Mouse (Mus musculus): ENCODE data around the gene Zfp609. TPM values are rescaled to one million over a fixed set of nuclear protein-coding genes. Genes with fewer than 3 reads are reported as not detected.
A peak's percentile ranks its signal among the peaks of the same experiment; 100 is the strongest.

Zfp609 gene
- polyA plus RNA-seq (2016; fragmentation: Nextera tagmentation; extraction: Ambion mirVana) = 6.9 and 7.0 TPM in 2 replicates

DNA sequence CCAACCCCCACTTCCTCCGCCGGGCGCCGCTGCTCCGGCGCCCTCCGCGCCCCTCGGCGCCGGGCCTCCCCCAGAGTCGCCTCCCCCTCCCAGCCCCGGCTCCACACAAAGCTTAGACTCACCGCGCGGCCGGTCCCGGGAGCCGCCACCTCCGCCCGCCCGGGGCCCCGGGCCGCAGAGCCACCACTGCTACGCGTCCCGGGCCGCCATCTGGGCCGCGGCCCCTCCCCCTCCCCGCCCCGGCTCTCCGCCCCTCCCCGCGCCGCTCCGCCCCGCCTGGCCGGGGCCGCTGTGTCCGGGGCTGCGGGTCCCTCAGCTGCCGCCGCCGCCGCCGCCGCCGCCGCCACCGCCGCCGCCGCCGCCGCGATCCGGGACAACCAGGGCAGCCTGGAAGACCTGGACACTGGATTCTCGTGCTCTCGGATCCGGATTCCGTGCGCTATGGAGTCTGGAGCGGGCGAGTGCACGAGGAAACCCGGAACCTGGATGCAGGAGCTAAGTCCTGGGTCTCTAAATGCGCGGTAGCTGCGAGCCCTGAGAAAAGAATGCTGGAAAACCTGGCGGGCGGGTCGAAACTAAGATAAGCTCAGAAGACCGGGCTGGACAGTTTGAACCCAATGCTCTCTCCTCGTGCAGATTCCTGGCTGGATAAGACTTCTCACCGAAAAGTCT, at the start of gene Zfp609:
TSS of gene Zfp609 (minus strand) at position 221 of the 672 bp plus-strand sequence.
- no peaks in the 10 kb centered on the region for H3K9me3 ChIP-seq
- no peaks in the 10 kb centered on the region for H3K36me3 ChIP-seq (replicated peaks)
- peak within 1 kb of the TSS; percentile 99 for H3K27ac ChIP-seq (replicated peaks)
- H3K4me1 ChIP-seq = peaks cover 47% of the 10 kb centered on the region
- no peaks in the 10 kb centered on the region for H3K27me3 ChIP-seq (replicated peaks; ENCODE audit: low read depth, poor library complexity, severe bottlenecking)
- WGBS = under 1% methylated on average over 74 of the region's 76 CpGs
- peak; percentile 95 for DNase-seq (ENCODE audit: low spot score)
- peak within 1 kb of the TSS; percentile 92 for H3K4me3 ChIP-seq

DNA sequence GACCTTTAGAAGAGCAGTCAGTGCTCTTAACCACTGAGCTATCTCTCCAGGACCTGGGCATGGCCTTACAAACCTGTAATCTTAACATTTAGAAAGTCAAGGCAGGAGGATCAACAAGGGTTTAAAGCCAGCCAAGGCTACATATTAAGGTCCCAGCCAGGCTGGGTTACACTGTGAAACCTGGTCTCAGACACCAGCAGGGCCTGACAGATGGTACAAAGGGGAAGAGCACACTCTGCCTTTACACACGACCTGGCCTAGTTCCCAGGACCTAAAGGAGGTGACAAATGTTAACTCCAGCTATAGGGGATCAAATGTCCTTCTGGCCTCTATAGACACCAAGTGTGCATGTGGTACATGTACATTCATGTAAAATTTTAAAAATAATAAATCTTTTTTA, 32.3 kb upstream of the Zfp609 start:
- H3K27me3 ChIP-seq (replicated peaks; ENCODE audit: low read depth, poor library complexity, severe bottlenecking) = no peaks in the 10 kb centered on the region
- no peaks in the 10 kb centered on the region for H3K9me3 ChIP-seq
- DNase-seq (ENCODE audit: low spot score) = no peak
- H3K4me3 ChIP-seq = no peak overlapping the region
- no peak overlapping the region for H3K27ac ChIP-seq (replicated peaks)
- WGBS = 67% methylated on average over 1 of the region's 1 CpGs
- H3K36me3 ChIP-seq (replicated peaks) = peaks cover 81% of the 10 kb centered on the region
- no peaks in the 10 kb centered on the region for H3K4me1 ChIP-seq

DNA sequence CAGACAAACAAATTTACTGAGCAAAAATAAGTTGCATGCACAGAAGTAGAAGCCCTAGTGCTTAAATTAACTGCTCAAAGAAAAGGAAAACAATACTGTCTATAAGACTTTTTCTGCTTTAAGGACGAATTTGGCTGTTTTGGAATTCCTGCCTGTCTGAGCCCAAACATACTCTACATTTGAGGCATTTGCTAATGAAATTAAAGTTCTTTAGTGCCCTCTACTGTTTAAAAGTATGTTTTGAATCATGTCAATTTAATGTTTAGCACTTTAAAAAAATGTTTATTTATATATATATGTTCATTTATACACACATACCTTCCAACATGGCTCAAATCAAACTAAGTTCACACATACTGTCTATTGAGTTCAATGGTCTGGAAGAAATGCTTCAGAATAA, 22.8 kb upstream of the Zfp609 start:
- Histone ChIP-seq H3K27ac (replicated peaks) (no peak overlapping the region), H3K4me1 (no peaks in the 10 kb centered on the region), H3K27me3 (replicated peaks; ENCODE audit: low read depth, poor library complexity, severe bottlenecking) (no peaks in the 10 kb centered on the region), H3K9me3 (no peaks in the 10 kb centered on the region), H3K36me3 (replicated peaks) (peaks cover 49% of the 10 kb centered on the region), H3K4me3 (no peak overlapping the region)
- DNase-seq (ENCODE audit: low spot score) = no peak
- WGBS = 40% methylated on average over 1 of the region's 1 CpGs

DNA sequence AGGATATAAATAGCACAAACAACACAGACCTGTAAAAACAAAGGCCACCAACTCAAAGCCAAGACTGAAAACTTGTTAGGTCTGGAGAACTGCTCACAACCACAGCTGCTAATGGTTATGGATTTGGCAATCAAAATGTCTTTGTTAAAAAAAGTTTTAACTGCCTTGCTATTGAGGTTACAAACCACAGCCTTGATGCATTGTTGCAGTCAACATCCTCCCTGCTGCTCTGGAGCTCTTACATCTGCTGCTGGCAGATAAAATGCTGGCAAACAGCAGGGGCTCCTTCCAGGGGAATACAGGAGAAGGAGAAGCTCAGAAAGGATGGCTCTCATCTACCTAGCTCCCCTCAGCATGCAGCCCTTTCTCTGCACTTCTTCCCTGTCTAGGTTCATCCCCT, 20.8 kb upstream of the Zfp609 start:
- Histone ChIP-seq H3K9me3 (no peaks in the 10 kb centered on the region), H3K36me3 (replicated peaks) (peaks cover 32% of the 10 kb centered on the region), H3K27ac (replicated peaks) (no peak overlapping the region), H3K27me3 (replicated peaks; ENCODE audit: low read depth, poor library complexity, severe bottlenecking) (no peaks in the 10 kb centered on the region), H3K4me3 (no peak overlapping the region), H3K4me1 (no peaks in the 10 kb centered on the region)
- DNase-seq (ENCODE audit: low spot score) = no peak

DNA sequence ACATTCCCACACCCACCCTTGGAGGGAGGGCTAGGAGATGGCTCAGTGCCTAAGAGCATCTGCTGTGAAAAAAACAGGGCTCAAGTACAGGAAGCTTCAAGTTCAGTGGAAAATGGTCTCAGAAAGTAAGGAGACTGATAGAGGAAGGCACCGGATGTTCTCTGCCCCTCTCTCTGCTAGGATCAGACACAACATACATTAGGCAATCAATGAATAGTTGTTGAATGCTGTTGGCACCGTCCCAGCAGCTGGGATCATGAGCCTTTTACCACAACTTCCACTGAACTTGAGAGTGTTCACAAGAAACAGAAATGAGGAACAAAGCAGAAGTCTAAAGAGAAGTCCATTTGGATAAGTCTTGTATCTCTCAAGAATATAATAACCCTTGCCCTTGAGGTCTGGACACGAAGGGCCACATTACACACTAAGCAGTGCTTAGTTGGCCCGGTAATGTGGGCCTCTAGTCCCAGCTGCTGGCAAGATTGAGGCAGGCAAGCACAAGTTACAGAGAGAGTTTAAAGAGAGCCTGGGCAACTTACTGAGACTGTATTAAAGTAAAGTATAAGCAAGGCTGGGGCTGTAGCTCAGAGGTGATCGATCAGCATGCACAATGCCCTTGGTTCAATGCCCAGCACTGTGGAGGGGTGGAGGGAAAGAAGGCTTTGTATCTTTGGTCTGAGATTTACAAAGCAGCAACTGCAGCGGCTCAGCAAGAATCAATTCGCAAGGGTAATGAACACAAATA, 17.2 kb upstream of the Zfp609 start:
- H3K27ac ChIP-seq (replicated peaks) = no peak overlapping the region
- DNase-seq (ENCODE audit: low spot score) = no peak
- no peaks in the 10 kb centered on the region for H3K4me1 ChIP-seq
- H3K9me3 ChIP-seq = no peaks in the 10 kb centered on the region
- no peak overlapping the region for H3K4me3 ChIP-seq
- H3K27me3 ChIP-seq (replicated peaks; ENCODE audit: low read depth, poor library complexity, severe bottlenecking) = no peaks in the 10 kb centered on the region
- peaks cover 22% of the 10 kb centered on the region; the same call in 1 of the 2 replicates for H3K36me3 ChIP-seq (replicated peaks)
- 83% methylated on average over 7 of the region's 7 CpGs for WGBS

DNA sequence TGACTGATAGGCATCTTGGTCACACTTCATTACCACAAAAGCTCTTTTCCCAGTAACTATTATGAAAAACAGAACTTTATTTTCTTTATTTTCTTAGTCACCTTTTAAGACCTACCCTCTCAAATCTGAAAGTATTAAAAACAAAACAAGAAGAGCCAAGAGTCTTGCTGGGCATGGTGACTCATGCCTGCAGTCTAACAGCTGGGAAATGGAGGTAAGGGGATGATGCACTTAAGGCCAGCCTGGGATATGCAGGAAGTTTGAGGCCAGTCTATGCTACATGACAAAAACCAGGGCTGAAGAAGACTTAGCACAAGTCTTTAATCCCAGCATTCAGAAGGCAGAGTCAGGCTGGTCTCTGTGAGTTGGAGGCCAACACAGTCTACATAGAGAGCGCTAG, 12.5 kb upstream of the Zfp609 start:
- Histone ChIP-seq H3K27ac (replicated peaks) (no peak overlapping the region), H3K9me3 (no peaks in the 10 kb centered on the region), H3K27me3 (replicated peaks; ENCODE audit: low read depth, poor library complexity, severe bottlenecking) (no peaks in the 10 kb centered on the region), H3K4me1 (peaks cover 4% of the 10 kb centered on the region; the same call in 1 of the 2 replicates), H3K4me3 (no peak overlapping the region), H3K36me3 (replicated peaks) (peaks cover 34% of the 10 kb centered on the region)
- no peak for DNase-seq (ENCODE audit: low spot score)
- whole genome bisulfite sequencing = 93% methylated on average over 1 of the region's 1 CpGs

DNA sequence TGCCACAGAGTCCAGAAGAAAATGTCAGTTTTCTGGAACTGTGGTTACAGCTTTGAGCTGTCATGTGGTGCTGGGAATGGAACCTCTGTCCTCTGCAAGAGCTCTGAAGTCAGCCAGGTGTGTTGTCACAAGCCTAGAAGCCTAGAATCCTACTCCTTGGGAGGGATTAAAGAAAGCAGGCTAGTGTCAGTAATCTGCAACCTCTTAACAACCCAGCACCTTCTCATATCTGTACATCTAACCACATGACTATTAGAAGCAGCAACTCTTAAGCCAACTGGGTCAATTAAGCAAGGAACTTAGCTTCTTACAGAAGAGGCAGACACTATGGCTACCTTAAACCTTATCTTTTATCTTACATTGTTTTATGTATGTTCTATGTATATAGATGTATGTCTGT, 9.6 kb upstream of the Zfp609 start:
- DNase-seq (ENCODE audit: low spot score) = no peak
- peaks cover 5% of the 10 kb centered on the region for H3K4me1 ChIP-seq
- peaks cover 38% of the 10 kb centered on the region for H3K36me3 ChIP-seq (replicated peaks)
- H3K27me3 ChIP-seq (replicated peaks; ENCODE audit: low read depth, poor library complexity, severe bottlenecking) = no peaks in the 10 kb centered on the region
- H3K9me3 ChIP-seq = no peaks in the 10 kb centered on the region
- H3K4me3 ChIP-seq = no peak overlapping the region
- no peak overlapping the region for H3K27ac ChIP-seq (replicated peaks)

DNA sequence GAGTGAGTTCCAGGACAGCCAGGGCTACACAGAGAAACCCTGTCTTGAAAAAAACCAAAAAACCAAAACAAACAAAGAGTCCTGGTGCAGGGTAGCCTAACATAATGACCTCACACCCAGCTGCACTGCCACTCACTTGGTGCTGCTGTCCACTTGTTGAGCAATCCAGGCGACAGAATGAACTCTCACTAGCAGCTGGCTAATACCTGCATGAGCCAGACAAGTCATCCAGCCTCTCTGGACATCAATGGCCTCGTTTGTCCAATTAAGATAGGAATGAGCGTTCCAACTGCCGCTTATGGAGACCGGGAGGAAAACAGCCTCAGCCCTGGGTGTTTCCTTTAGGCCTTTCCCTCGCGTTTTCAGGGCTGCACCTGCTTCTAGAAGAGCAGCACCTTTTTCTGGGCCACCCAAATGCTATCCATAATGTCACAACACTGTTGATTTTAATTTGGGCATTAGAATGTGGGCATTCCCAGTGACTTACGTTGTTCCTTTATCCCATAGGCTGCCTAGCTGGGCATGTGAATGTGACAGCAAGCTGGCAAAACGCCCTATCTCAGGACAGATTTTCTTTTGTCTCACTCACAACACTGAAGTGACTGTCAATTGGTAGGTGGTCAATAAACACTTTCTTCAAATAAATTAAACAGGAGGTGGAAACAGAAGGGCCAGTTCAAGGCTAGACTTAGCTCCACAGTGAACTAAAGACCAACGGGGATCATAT, 7.4 kb upstream of the Zfp609 start:
- H3K4me1 ChIP-seq = peaks cover 8% of the 10 kb centered on the region
- no peak overlapping the region for H3K27ac ChIP-seq (replicated peaks)

DNA sequence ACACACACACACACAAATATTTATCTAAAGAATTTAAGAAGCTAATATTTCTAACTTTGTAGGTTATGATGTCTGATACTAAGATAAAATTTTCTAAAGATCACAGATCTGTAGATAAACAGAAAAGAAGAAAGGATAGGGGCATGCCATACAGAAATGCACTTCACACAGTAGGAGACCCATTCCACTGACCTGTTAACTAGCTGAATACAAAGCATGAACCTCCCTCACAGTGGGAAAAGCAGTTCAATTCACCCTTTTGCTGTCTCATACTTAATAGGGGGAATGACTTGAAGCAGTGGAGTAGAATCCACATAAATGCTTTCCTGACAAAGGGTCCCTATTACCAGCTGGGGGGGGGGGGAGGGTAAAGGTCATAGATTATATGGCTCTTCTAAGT, 6.3 kb upstream of the Zfp609 start:
- peaks cover 27% of the 10 kb centered on the region for H3K36me3 ChIP-seq (replicated peaks)
- peaks cover 11% of the 10 kb centered on the region for H3K4me1 ChIP-seq
- DNase-seq (ENCODE audit: low spot score) = no peak
- no peaks in the 10 kb centered on the region for H3K27me3 ChIP-seq (replicated peaks; ENCODE audit: low read depth, poor library complexity, severe bottlenecking)
- no peak overlapping the region; the same call in 1 of the 2 replicates for H3K27ac ChIP-seq (replicated peaks)
- H3K4me3 ChIP-seq = no peak overlapping the region
- H3K9me3 ChIP-seq = no peaks in the 10 kb centered on the region

More for the DNA sequence above, 7.4 kb upstream of the Zfp609 start:
- H3K36me3 ChIP-seq (replicated peaks) = peaks cover 34% of the 10 kb centered on the region
- no peak overlapping the region for H3K4me3 ChIP-seq
- no peaks in the 10 kb centered on the region for H3K9me3 ChIP-seq
- DNase-seq (ENCODE audit: low spot score) = no peak
- H3K27me3 ChIP-seq (replicated peaks; ENCODE audit: low read depth, poor library complexity, severe bottlenecking) = no peaks in the 10 kb centered on the region
- 81% methylated on average over 10 of the region's 10 CpGs for WGBS

DNA sequence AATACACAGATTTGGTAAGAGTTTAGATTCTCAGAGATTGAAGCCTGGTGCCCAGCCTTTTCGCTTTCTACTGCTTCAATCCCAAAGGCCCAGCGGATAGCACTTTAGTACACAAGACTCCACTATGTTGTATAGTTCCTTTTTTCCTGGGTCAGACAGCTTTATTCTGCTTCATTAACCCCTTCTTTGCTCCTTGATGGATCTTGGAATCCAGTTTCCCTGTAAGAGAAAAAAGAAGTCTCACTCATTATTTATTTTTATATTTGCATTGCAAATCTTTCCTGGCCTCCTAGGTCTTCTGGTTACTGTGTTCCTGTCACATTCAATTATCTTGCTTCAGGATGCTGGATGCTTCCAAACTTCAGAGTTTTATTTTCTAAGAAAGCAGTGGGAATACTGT, 5.9 kb upstream of the Zfp609 start:
- WGBS = 66% methylated on average over 2 of the region's 2 CpGs
- H3K4me1 ChIP-seq = peaks cover 13% of the 10 kb centered on the region
- no peaks in the 10 kb centered on the region for H3K9me3 ChIP-seq
- no peak for DNase-seq (ENCODE audit: low spot score)
- peaks cover 23% of the 10 kb centered on the region for H3K36me3 ChIP-seq (replicated peaks)
- H3K27ac ChIP-seq (replicated peaks) = no peak overlapping the region
- no peaks in the 10 kb centered on the region for H3K27me3 ChIP-seq (replicated peaks; ENCODE audit: low read depth, poor library complexity, severe bottlenecking)
- no peak overlapping the region for H3K4me3 ChIP-seq

DNA sequence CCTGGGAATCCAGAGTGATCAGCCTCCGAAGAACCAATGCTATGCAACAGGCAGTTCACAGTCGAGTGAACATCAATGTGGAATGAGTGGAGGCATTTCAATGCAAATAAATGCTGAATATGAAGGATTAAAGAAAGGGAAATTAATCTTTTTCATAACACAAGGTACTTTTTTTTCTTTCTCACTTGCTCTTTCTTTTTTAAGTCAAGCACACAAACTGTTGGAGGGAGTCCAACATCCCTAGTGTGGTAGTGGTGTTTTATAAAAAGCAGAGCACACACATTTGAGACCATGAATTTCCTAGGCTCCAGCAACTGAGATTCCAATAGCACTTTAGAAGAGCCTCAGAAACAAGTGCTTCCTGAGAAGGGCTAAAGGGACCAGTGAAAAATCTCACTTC, 4.7 kb upstream of the Zfp609 start:
- no peak overlapping the region for H3K27ac ChIP-seq (replicated peaks)
- H3K27me3 ChIP-seq (replicated peaks; ENCODE audit: low read depth, poor library complexity, severe bottlenecking) = no peaks in the 10 kb centered on the region
- H3K9me3 ChIP-seq = no peaks in the 10 kb centered on the region
- H3K36me3 ChIP-seq (replicated peaks) = peaks cover 11% of the 10 kb centered on the region
- peaks cover 14% of the 10 kb centered on the region for H3K4me1 ChIP-seq
- 68% methylated on average over 2 of the region's 2 CpGs for WGBS
- H3K4me3 ChIP-seq = no peak overlapping the region
- DNase-seq (ENCODE audit: low spot score) = no peak

DNA sequence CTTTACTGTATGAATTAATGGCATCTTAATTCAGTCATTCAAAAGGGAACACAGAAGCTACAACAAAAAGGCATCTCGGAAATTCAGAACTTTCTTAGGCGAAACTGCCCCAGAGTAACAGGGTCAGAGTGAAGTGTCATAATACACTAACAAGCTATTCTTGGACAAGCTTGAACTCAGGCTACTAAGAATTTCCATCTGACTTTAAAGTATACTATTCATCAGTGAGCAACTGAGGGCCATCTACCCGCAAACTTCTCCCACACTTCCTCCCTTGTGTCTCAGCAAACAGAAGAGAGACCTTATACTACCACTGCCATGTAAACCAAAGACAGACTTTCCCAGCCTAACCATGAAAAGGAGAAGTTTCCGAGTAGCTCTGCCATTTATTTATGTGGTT, 3.8 kb upstream of the Zfp609 start:
- Histone ChIP-seq H3K4me1 (peaks cover 19% of the 10 kb centered on the region), H3K36me3 (replicated peaks) (peaks cover 8% of the 10 kb centered on the region), H3K27ac (replicated peaks) (no peak overlapping the region), H3K4me3 (no peak overlapping the region), H3K27me3 (replicated peaks; ENCODE audit: low read depth, poor library complexity, severe bottlenecking) (no peaks in the 10 kb centered on the region), H3K9me3 (no peaks in the 10 kb centered on the region)
- DNase-seq (ENCODE audit: low spot score) = no peak
- 72% methylated on average over 4 of the region's 4 CpGs for WGBS

DNA sequence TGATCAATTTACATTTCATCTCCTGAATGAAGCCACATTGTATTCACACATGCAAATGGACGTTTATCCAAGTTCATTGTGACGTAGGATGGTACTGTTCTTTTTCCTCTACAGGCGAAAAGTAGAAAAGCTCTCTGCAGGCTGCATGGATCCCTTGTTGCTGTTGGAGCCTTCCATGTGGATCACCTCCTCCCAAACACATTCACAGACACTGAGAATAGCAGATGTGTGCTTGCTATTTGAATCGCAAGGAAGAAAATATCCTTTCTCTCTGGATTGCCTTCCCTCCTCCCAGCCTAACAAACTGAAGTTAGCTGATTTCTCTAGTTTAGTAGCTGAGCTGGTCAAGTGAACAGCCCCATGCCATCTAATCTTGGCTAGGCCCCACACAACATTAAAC, 2.9 kb upstream of the Zfp609 start:
- peaks cover 5% of the 10 kb centered on the region for H3K36me3 ChIP-seq (replicated peaks)
- no peak for DNase-seq (ENCODE audit: low spot score)
- H3K9me3 ChIP-seq = no peaks in the 10 kb centered on the region
- H3K27me3 ChIP-seq (replicated peaks; ENCODE audit: low read depth, poor library complexity, severe bottlenecking) = no peaks in the 10 kb centered on the region
- no peak overlapping the region for H3K27ac ChIP-seq (replicated peaks)
- H3K4me1 ChIP-seq = peaks cover 28% of the 10 kb centered on the region
- no peak overlapping the region for H3K4me3 ChIP-seq
- WGBS = 84% methylated on average over 4 of the region's 4 CpGs
